Mouse (Mus musculus): Measurements from ENCODE around the gene Gm11146. TPM values are rescaled to one million over a fixed set of nuclear protein-coding genes. Genes with fewer than 3 reads are reported as not detected.

The Gm11146 gene
- polyA plus RNA-seq, 1 experiment = not detected

DNA sequence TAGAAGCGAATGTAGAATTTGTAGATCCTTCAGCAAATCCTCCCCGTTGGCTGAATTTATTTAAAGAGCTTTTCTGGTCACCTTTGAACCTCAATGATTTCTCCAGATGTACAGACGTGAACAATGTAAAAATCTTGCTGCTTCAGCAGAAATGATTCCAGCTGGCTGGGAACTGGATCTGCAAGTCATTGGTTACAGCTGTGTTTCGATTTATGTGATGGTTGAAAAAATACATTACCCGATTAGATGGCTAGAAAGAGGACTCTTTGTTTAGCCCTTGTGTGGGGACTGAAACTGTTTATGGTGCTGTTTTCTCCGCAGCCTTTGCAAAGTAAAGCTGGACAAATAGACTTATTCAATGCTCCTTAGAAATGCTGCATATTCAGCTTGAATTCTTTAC lies 34.6 kb upstream of the Gm11146 start:
- TF ChIP-seq POLR2A (IDR thresholded peaks at IDR 0.05; ENCODE audit: insufficient read depth, low read depth, low read length) (no peak), CTCF (IDR thresholded peaks at IDR 0.05; ENCODE audit: insufficient read depth, low read depth, low read length) (no peak)
- 56% methylated on average over 6 of the region's 6 CpGs for WGBS
- Histone ChIP-seq H3K4me3 (ENCODE audit: insufficient read depth, low read depth, low read length) (no peak overlapping the region), H3K4me1 (ENCODE audit: control insufficient read depth, insufficient read depth, low read length) (no peaks in the 10 kb centered on the region), H3K27ac (ENCODE audit: insufficient read depth, low read depth, low read length) (no peak overlapping the region)

GRCm38 (mm10) chr16:77632315-77632881 lies 30.5 kb upstream of the Gm11146 start:
- TF ChIP-seq CTCF (IDR thresholded peaks at IDR 0.05; ENCODE audit: insufficient read depth, low read depth, low read length) = no peak
- TF ChIP-seq POLR2A (IDR thresholded peaks at IDR 0.05; ENCODE audit: insufficient read depth, low read depth, low read length) = no peak
- H3K4me1 ChIP-seq (ENCODE audit: control insufficient read depth, insufficient read depth, low read length) = no peaks in the 10 kb centered on the region
- no peak overlapping the region for H3K4me3 ChIP-seq (ENCODE audit: insufficient read depth, low read depth, low read length)
- H3K27ac ChIP-seq (ENCODE audit: insufficient read depth, low read depth, low read length) = no peak overlapping the region
- 90% methylated on average over 6 of the region's 6 CpGs for WGBS

DNA sequence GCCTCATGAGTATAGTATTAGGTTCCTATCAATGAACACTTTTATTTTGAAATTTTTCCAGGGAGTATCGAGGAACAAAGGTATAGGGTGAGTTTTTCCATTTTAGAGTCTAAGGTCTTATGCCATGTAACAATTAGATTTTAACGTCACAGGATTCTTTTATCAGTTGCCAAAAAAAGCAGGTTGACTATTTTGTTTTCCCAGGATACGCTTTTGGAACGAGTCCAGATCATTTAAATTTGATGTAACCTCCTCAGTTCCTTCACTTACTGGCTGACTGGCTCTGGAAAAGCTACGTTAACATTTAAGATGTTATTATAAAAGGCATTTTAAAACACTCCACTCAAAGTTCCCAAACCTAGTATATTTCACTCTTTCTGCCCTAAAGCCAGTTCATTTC lies 20.8 kb upstream of the Gm11146 start:
- TF ChIP-seq POLR2A (IDR thresholded peaks at IDR 0.05; ENCODE audit: insufficient read depth, low read depth, low read length) = no peak
- no peak for TF ChIP-seq CTCF (IDR thresholded peaks at IDR 0.05; ENCODE audit: insufficient read depth, low read depth, low read length)
- no peak overlapping the region for H3K27ac ChIP-seq (ENCODE audit: insufficient read depth, low read depth, low read length)
- H3K4me1 ChIP-seq (ENCODE audit: control insufficient read depth, insufficient read depth, low read length) = no peaks in the 10 kb centered on the region
- 55% methylated on average over 5 of the region's 5 CpGs for WGBS
- H3K4me3 ChIP-seq (ENCODE audit: insufficient read depth, low read depth, low read length) = no peak overlapping the region

GRCm38 (mm10) chr16:77602581-77602980 lies 687 bp upstream of the Gm11146 start:
- no peak for TF ChIP-seq POLR2A (IDR thresholded peaks at IDR 0.05; ENCODE audit: insufficient read depth, low read depth, low read length)
- TF ChIP-seq CTCF (IDR thresholded peaks at IDR 0.05; ENCODE audit: insufficient read depth, low read depth, low read length) = no peak
- WGBS = 31% methylated on average over 2 of the region's 2 CpGs
- no peaks in the 10 kb centered on the region for H3K4me1 ChIP-seq (ENCODE audit: control insufficient read depth, insufficient read depth, low read length)

GRCm38 (mm10) chr16:77598787-77599186 lies 3.1 kb downstream of the Gm11146 start:
- WGBS = 87% methylated on average over 8 of the region's 8 CpGs
- no peak overlapping the region for H3K27ac ChIP-seq (ENCODE audit: insufficient read depth, low read depth, low read length)
- H3K4me3 ChIP-seq (ENCODE audit: insufficient read depth, low read depth, low read length) = no peak overlapping the region
- H3K4me1 ChIP-seq (ENCODE audit: control insufficient read depth, insufficient read depth, low read length) = peaks cover 2% of the 10 kb centered on the region; the same call in 1 of the 2 replicates
- no peak for TF ChIP-seq CTCF (IDR thresholded peaks at IDR 0.05; ENCODE audit: insufficient read depth, low read depth, low read length)
- no peak for TF ChIP-seq POLR2A (IDR thresholded peaks at IDR 0.05; ENCODE audit: insufficient read depth, low read depth, low read length)

More at GRCm38 (mm10) chr16:77602581-77602980, 687 bp upstream of the Gm11146 start:
- H3K27ac ChIP-seq (ENCODE audit: insufficient read depth, low read depth, low read length) = no peak overlapping the region
- no peak overlapping the region for H3K4me3 ChIP-seq (ENCODE audit: insufficient read depth, low read depth, low read length)

- whole genome bisulfite sequencing = 68% methylated on average over 5 of the region's 5 CpGs
- TF ChIP-seq CTCF (IDR thresholded peaks at IDR 0.05; ENCODE audit: insufficient read depth, low read depth, low read length) = no peak
- no peak for TF ChIP-seq POLR2A (IDR thresholded peaks at IDR 0.05; ENCODE audit: insufficient read depth, low read depth, low read length)
- Histone ChIP-seq H3K4me3 (ENCODE audit: insufficient read depth, low read depth, low read length) (0 out of 2 replicates have a peak overlapping the region, but pooled peaks have one; percentile 3), H3K27ac (ENCODE audit: insufficient read depth, low read depth, low read length) (no peak overlapping the region), H3K4me1 (ENCODE audit: control insufficient read depth, insufficient read depth, low read length) (peaks cover 2% of the 10 kb centered on the region; the same call in 1 of the 2 replicates)
Observed at GRCm38 (mm10) chr16:77596556-77596955, 5.3 kb downstream of the Gm11146 start.

- no peak overlapping the region for H3K27ac ChIP-seq (ENCODE audit: insufficient read depth, low read depth, low read length)
- 72% methylated on average over 7 of the region's 7 CpGs for WGBS
Observed at GRCm38 (mm10) chr16:77595661-77596060, 6.2 kb downstream of the Gm11146 start.

DNA sequence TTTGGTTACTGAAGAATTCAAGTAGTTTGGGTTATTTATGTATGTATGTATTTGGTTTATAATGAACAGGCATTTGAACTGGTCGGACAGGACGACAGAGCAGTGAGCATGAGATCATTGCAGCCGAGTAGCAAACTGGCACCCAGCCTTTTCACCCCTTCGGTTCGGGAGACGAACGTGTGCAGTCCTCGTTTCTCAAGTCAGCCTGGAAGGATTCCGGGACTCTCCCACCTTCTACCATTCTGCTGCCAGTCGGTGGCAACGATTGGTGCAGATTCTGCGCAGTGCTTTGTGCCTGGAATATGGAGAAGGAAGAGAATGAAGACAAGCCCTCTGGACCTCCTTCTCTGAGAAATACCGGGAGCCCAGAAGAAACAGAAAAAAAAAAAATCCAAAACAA lies 7.3 kb downstream of the Gm11146 start:
- WGBS = 9% methylated on average over 13 of the region's 13 CpGs
- no peak for TF ChIP-seq CTCF (IDR thresholded peaks at IDR 0.05; ENCODE audit: insufficient read depth, low read depth, low read length)
- no peak for TF ChIP-seq POLR2A (IDR thresholded peaks at IDR 0.05; ENCODE audit: insufficient read depth, low read depth, low read length)
- peaks cover 2% of the 10 kb centered on the region; the same call in 1 of the 2 replicates for H3K4me1 ChIP-seq (ENCODE audit: control insufficient read depth, insufficient read depth, low read length)
- H3K4me3 ChIP-seq (ENCODE audit: insufficient read depth, low read depth, low read length) = peak overlapping the region; percentile 54
- H3K27ac ChIP-seq (ENCODE audit: insufficient read depth, low read depth, low read length) = peak overlapping the region; percentile 91

More at GRCm38 (mm10) chr16:77595661-77596060, 6.2 kb downstream of the Gm11146 start:
- Histone ChIP-seq H3K4me1 (ENCODE audit: control insufficient read depth, insufficient read depth, low read length) (peaks cover 2% of the 10 kb centered on the region; the same call in 1 of the 2 replicates), H3K4me3 (ENCODE audit: insufficient read depth, low read depth, low read length) (no peak overlapping the region)
- TF ChIP-seq CTCF (IDR thresholded peaks at IDR 0.05; ENCODE audit: insufficient read depth, low read depth, low read length) (no peak), POLR2A (IDR thresholded peaks at IDR 0.05; ENCODE audit: insufficient read depth, low read depth, low read length) (no peak)

DNA sequence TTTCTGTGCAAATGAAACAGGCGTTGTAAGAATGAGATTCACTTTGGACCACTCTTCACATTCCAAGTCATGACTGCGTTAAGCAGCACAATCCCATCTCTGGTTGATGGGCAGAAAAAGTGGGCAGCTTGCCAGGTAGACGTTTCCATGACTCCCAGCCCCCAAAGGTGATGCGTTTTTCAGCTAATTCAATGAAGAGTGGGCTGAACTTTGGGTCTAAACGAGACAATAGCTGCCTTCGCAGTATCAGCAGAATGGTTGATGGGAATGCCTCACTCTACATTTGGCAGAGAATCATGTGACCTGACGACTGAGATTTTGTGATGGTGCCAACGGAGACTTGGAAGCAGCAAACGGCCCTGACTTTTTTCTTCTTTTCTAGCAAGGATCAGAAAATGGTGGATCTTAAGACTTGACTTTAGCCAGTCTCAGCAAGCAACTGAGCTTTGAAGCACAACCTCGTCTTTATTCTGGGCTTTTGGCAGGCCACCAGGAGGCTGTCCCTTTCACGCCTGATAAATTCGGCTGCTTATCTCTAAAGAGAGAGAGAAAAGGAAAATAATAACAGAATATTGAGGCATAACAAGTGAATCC lies 8.0 kb downstream of the Gm11146 start:
- Histone ChIP-seq H3K4me3 (ENCODE audit: insufficient read depth, low read depth, low read length) (peak overlapping the region; percentile 11), H3K27ac (ENCODE audit: insufficient read depth, low read depth, low read length) (peak overlapping the region; percentile 39; the same call in 1 of the 2 replicates), H3K4me1 (ENCODE audit: control insufficient read depth, insufficient read depth, low read length) (peaks cover 2% of the 10 kb centered on the region; the same call in 1 of the 2 replicates)
- TF ChIP-seq CTCF (IDR thresholded peaks at IDR 0.05; ENCODE audit: insufficient read depth, low read depth, low read length) (no peak), POLR2A (IDR thresholded peaks at IDR 0.05; ENCODE audit: insufficient read depth, low read depth, low read length) (no peak)
- 13% methylated on average over 12 of the region's 12 CpGs for WGBS

All from olfactory bulb, adult 2 months (tissue).